Mouse (Mus musculus): ENCODE measurements around the gene Mt4. TPM values are rescaled to one million over a fixed set of nuclear protein-coding genes. Genes with fewer than 3 reads are reported as not detected.
"Not testable (repeated sequence)": the region's sequence is repeated elsewhere in the genome, so short reads cannot be mapped to it uniquely, and the experiment has no call there.

Mt4 gene
- polyA plus RNA-seq, 1 experiment from 2014 or later = not detected

GRCm38 (mm10) chr8:94152513-94153300 lies 15.7 kb downstream of the Mt4 start, which contains the start of gene Mt3:
Gene Mt3 (plus strand): TSS chr8:94152607.
- Histone ChIP-seq H3K36me3 (ENCODE audit: control insufficient read depth, insufficient read depth, low read length) (no peaks in the 10 kb centered on the region), H3K9ac (ENCODE audit: low read length) (peak within 1 kb of the TSS; percentile 68), H3K4me1 (ENCODE audit: control insufficient read depth, insufficient read depth, low read length) (peaks cover 20% of the 10 kb centered on the region), H3K27ac (ENCODE audit: low read depth, low read length) (peak within 1 kb of the TSS; percentile 77), H3K9me3 (replicated peaks; ENCODE audit: control insufficient read depth, low read length) (no peaks in the 10 kb centered on the region), H3K4me2 (ENCODE audit: low read length) (peak within 1 kb of the TSS; percentile 88), H3K27me3 (replicated peaks; ENCODE audit: control insufficient read depth, insufficient read depth, low read length) (no peaks in the 10 kb centered on the region), H3K4me3 (ENCODE audit: low read depth, low read length) (peak within 1 kb of the TSS; percentile 48)
- peak; percentile 90 for DNase-seq (ENCODE audit: low spot score)
- peak; percentile 87 for ATAC-seq
- 2% methylated on average over 29 of the region's 29 CpGs for WGBS

DNA sequence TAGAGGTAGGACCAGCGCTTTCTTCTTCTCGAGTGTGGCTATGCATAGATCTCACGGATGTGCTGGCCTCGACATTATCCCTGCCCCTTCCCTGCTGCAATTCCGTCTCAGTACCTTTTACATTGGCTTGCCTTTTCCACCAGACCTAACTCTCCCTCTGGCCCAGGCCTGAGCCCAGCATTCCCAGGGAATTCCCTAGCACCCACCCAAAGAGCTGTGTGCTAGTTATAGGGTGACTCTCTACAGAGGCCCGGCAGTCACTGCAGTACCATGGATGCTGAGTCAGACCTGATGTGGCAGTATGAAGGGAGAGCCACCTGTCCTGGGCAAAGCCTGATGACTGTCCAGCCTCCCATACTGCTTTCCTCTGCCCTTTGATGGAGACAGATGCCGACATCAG lies 16.5 kb downstream of the Mt4 start:
- DNase-seq (ENCODE audit: low spot score) = no peak

DNA sequence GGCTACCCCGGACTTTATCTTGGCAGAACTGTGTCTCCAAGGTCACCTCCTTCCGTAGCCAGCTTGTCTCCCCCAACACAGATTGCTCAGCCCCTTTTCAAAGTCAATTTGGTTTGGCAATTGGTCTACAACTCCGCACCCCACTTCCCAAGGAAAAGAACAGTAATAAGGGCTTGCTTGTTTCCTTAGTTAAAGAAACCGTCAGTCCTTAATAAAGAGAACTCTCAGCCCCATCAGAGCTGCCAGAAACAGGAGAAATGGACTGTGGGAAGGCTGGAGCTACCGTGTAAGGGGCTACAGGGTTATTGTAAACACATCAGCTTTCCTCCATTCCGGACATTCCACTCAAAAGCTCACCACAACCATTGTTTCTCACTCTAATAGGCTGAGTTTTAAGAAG lies 17.5 kb downstream of the Mt4 start:
- peak; percentile 51 for ATAC-seq
- no peak overlapping the region for H3K9ac ChIP-seq (ENCODE audit: low read length)
- WGBS = 18% methylated on average over 6 of the region's 6 CpGs
- peak; percentile 72 for DNase-seq (ENCODE audit: low spot score)
- peak overlapping the region; percentile 88 for H3K4me2 ChIP-seq (ENCODE audit: low read length)
- H3K4me1 ChIP-seq (ENCODE audit: control insufficient read depth, insufficient read depth, low read length) = peaks cover 20% of the 10 kb centered on the region
- H3K4me3 ChIP-seq (ENCODE audit: low read depth, low read length) = no peak overlapping the region
- H3K36me3 ChIP-seq (ENCODE audit: control insufficient read depth, insufficient read depth, low read length) = no peaks in the 10 kb centered on the region
- H3K27me3 ChIP-seq (replicated peaks; ENCODE audit: control insufficient read depth, insufficient read depth, low read length) = no peaks in the 10 kb centered on the region
- peak overlapping the region; percentile 77 for H3K27ac ChIP-seq (ENCODE audit: low read depth, low read length)
- no peaks in the 10 kb centered on the region for H3K9me3 ChIP-seq (replicated peaks; ENCODE audit: control insufficient read depth, low read length)

More for the DNA sequence above, 16.5 kb downstream of the Mt4 start:
- peak; percentile 4; the same call in 1 of the 2 replicates for ATAC-seq
- Histone ChIP-seq H3K9ac (ENCODE audit: low read length) (peak overlapping the region; percentile 68), H3K4me2 (ENCODE audit: low read length) (peak overlapping the region; percentile 88), H3K4me3 (ENCODE audit: low read depth, low read length) (peak overlapping the region; percentile 48), H3K9me3 (replicated peaks; ENCODE audit: control insufficient read depth, low read length) (no peaks in the 10 kb centered on the region), H3K4me1 (ENCODE audit: control insufficient read depth, insufficient read depth, low read length) (peaks cover 20% of the 10 kb centered on the region), H3K27ac (ENCODE audit: low read depth, low read length) (peak overlapping the region; percentile 77), H3K27me3 (replicated peaks; ENCODE audit: control insufficient read depth, insufficient read depth, low read length) (no peaks in the 10 kb centered on the region), H3K36me3 (ENCODE audit: control insufficient read depth, insufficient read depth, low read length) (no peaks in the 10 kb centered on the region)
- WGBS = 17% methylated on average over 7 of the region's 7 CpGs

GRCm38 (mm10) chr8:94156092-94156491 lies 19.1 kb downstream of the Mt4 start:
- ATAC-seq = no peak

GRCm38 (mm10) chr8:94165772-94166171 lies 28.8 kb downstream of the Mt4 start:
- not testable (repeated sequence) for H3K27ac ChIP-seq (ENCODE audit: low read depth, low read length); ATAC-seq; H3K9me3 ChIP-seq (replicated peaks; ENCODE audit: control insufficient read depth, low read length); H3K4me1 ChIP-seq (ENCODE audit: control insufficient read depth, insufficient read depth, low read length); H3K4me3 ChIP-seq (ENCODE audit: low read depth, low read length); H3K27me3 ChIP-seq (replicated peaks; ENCODE audit: control insufficient read depth, insufficient read depth, low read length); H3K4me2 ChIP-seq (ENCODE audit: low read length); H3K36me3 ChIP-seq (ENCODE audit: control insufficient read depth, insufficient read depth, low read length); DNase-seq (ENCODE audit: low spot score); H3K9ac ChIP-seq (ENCODE audit: low read length)
- WGBS = 73% methylated on average over 8 of the region's 8 CpGs

More at GRCm38 (mm10) chr8:94156092-94156491, 19.1 kb downstream of the Mt4 start:
- Histone ChIP-seq H3K4me1 (ENCODE audit: control insufficient read depth, insufficient read depth, low read length) (peaks cover 20% of the 10 kb centered on the region), H3K4me3 (ENCODE audit: low read depth, low read length) (no peak overlapping the region), H3K36me3 (ENCODE audit: control insufficient read depth, insufficient read depth, low read length) (no peaks in the 10 kb centered on the region), H3K9me3 (replicated peaks; ENCODE audit: control insufficient read depth, low read length) (no peaks in the 10 kb centered on the region), H3K27me3 (replicated peaks; ENCODE audit: control insufficient read depth, insufficient read depth, low read length) (no peaks in the 10 kb centered on the region), H3K27ac (ENCODE audit: low read depth, low read length) (no peak overlapping the region), H3K9ac (ENCODE audit: low read length) (no peak overlapping the region), H3K4me2 (ENCODE audit: low read length) (no peak overlapping the region)
- no peak for DNase-seq (ENCODE audit: low spot score)
- 43% methylated on average over 4 of the region's 4 CpGs for WGBS

- DNase-seq (ENCODE audit: low spot score) (peak; percentile 88), ATAC-seq (peak; percentile 63)
- 0 out of 2 replicates have a peak overlapping the region, but pooled peaks have one; percentile 23 for H3K4me2 ChIP-seq (ENCODE audit: low read length)
- H3K9ac ChIP-seq (ENCODE audit: low read length) = no peak overlapping the region
- no peaks in the 10 kb centered on the region for H3K36me3 ChIP-seq (ENCODE audit: control insufficient read depth, insufficient read depth, low read length)
- WGBS = 2% methylated on average over 6 of the region's 6 CpGs
- no peak overlapping the region for H3K4me3 ChIP-seq (ENCODE audit: low read depth, low read length)
- H3K4me1 ChIP-seq (ENCODE audit: control insufficient read depth, insufficient read depth, low read length) = peaks cover 7% of the 10 kb centered on the region
- H3K9me3 ChIP-seq (replicated peaks; ENCODE audit: control insufficient read depth, low read length) = no peaks in the 10 kb centered on the region
- no peak overlapping the region for H3K27ac ChIP-seq (ENCODE audit: low read depth, low read length)
- H3K27me3 ChIP-seq (replicated peaks; ENCODE audit: control insufficient read depth, insufficient read depth, low read length) = peaks cover 16% of the 10 kb centered on the region
Observed at GRCm38 (mm10) chr8:94167244-94167643, 30.2 kb downstream of the Mt4 start.

- no peak overlapping the region for H3K4me3 ChIP-seq (ENCODE audit: low read depth, low read length)
- no peak overlapping the region for H3K27ac ChIP-seq (ENCODE audit: low read depth, low read length)
- ATAC-seq (no peak), DNase-seq (ENCODE audit: low spot score) (no peak)
- no peak overlapping the region for H3K4me2 ChIP-seq (ENCODE audit: low read length)
- no peaks in the 10 kb centered on the region for H3K9me3 ChIP-seq (replicated peaks; ENCODE audit: control insufficient read depth, low read length)
- no peaks in the 10 kb centered on the region for H3K36me3 ChIP-seq (ENCODE audit: control insufficient read depth, insufficient read depth, low read length)
- H3K27me3 ChIP-seq (replicated peaks; ENCODE audit: control insufficient read depth, insufficient read depth, low read length) = peaks cover 29% of the 10 kb centered on the region
- H3K4me1 ChIP-seq (ENCODE audit: control insufficient read depth, insufficient read depth, low read length) = peaks cover 15% of the 10 kb centered on the region
- 92% methylated on average over 5 of the region's 5 CpGs for WGBS
- no peak overlapping the region for H3K9ac ChIP-seq (ENCODE audit: low read length)
Observed at GRCm38 (mm10) chr8:94169547-94169946, 32.5 kb downstream of the Mt4 start.

GRCm38 (mm10) chr8:94171321-94171755 lies 34.3 kb downstream of the Mt4 start:
- Histone ChIP-seq H3K36me3 (ENCODE audit: control insufficient read depth, insufficient read depth, low read length) (no peaks in the 10 kb centered on the region), H3K9ac (ENCODE audit: low read length) (no peak overlapping the region), H3K4me3 (ENCODE audit: low read depth, low read length) (no peak overlapping the region), H3K4me2 (ENCODE audit: low read length) (peak overlapping the region; percentile 97; the same call in 1 of the 2 replicates), H3K4me1 (ENCODE audit: control insufficient read depth, insufficient read depth, low read length) (peaks cover 15% of the 10 kb centered on the region), H3K27me3 (replicated peaks; ENCODE audit: control insufficient read depth, insufficient read depth, low read length) (peaks cover 34% of the 10 kb centered on the region), H3K9me3 (replicated peaks; ENCODE audit: control insufficient read depth, low read length) (no peaks in the 10 kb centered on the region), H3K27ac (ENCODE audit: low read depth, low read length) (no peak overlapping the region)
- no peak for DNase-seq (ENCODE audit: low spot score)
- no peak for ATAC-seq
- 59% methylated on average over 10 of the region's 10 CpGs for WGBS

Measured in forebrain, embryonic 14.5 days (tissue).